Mouse (Mus musculus) testis, adult 2 months (tissue): ENCODE measurements at regions not wholly inside any gene's neighbourhood (a gene's known extent, or its start where the extent isn't known, plus 50 kb on each side); places are given as distances from the start of the nearest gene placed in this dataset.
"Not testable (repeated sequence)": the region's sequence is repeated elsewhere in the genome, so short reads cannot be mapped to it uniquely, and the experiment has no call there.

ENCODE experiments used
- H3K27ac ChIP-seq: fragments of 200-500 bp; 2 replicates; pipeline ENCODE4 v1.5.1; 2012; ENCODE audit warnings: low read depth, low read length; ENCODE audit not compliant: control insufficient read depth, insufficient read depth
- H3K27me3 ChIP-seq: fragments of 200-500 bp; 2 replicates; pipeline ENCODE4 v1.6.1; 2012; ENCODE audit warnings: mild to moderate bottlenecking, low read length, moderate library complexity; ENCODE audit not compliant: control insufficient read depth, insufficient read depth
- H3K36me3 ChIP-seq: fragments of 200-500 bp; 2 replicates; pipeline ENCODE4 v1.6.1; 2012; ENCODE audit warnings: mild to moderate bottlenecking, low read length; ENCODE audit not compliant: control insufficient read depth, insufficient read depth
- H3K4me1 ChIP-seq: fragments of 200-500 bp; 2 replicates; pipeline ENCODE4 v1.6.1; 2012; ENCODE audit warnings: low read length; ENCODE audit not compliant: control insufficient read depth, insufficient read depth
- H3K4me3 ChIP-seq: fragments of 200-500 bp; 2 replicates; pipeline ENCODE4 v1.5.1; 2012; ENCODE audit warnings: low read depth, mild to moderate bottlenecking, low read length, moderate library complexity, mixed read lengths; ENCODE audit not compliant: control insufficient read depth
- CTCF ChIP-seq: fragments of 200-500 bp; IDR thresholded peaks from 2 replicates; pipeline ENCODE4 v1.5.1; 2012; ENCODE audit warnings: low read depth, mild to moderate bottlenecking, inconsistent platforms, low read length, moderate library complexity; ENCODE audit not compliant: control insufficient read depth, insufficient read depth, insufficient replicate concordance
- POLR2A ChIP-seq: fragments of 200-500 bp; IDR thresholded peaks from 2 replicates; pipeline ENCODE4 v1.6.1; 2012; ENCODE audit warnings: low read depth, mild to moderate bottlenecking, inconsistent platforms, low read length, moderate library complexity; ENCODE audit not compliant: control insufficient read depth

DNA sequence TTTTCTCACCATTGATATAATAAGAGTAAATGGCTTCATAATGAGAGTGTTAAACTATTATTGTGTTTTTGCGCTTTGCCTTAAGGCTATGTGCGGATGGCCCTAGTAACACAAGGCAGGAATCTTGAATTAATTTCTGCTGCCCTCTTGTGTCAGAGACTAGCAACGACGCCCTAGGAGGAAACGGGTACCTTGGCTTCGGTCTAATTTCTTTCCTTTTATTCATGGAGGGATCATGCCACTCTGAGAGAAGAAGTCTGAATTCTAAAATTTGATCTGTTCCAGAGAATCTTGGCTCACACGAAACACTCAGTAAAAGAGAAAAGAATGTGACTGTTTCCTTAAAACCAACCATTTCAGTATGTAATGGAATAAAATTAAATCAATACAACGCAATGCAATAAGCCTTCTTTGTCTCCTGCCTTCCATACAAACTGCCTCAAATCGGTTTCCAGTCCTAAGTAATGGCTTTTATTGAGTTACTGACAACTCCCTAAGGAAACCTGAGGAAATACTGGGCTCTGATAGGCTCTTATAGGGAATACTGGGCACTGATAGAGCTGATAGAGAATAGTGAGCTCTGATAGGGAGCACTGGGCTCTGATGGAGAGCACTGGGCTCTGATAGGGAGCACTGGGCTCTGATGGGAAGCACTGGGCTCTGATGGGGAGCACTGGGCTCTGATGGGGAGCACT, 112.0 kb upstream of the Prkcq start:
- no peak for TF ChIP-seq CTCF
- H3K36me3 ChIP-seq: no peaks in the 10 kb centered on the region
- no peak overlapping the region for H3K27ac ChIP-seq

DNA sequence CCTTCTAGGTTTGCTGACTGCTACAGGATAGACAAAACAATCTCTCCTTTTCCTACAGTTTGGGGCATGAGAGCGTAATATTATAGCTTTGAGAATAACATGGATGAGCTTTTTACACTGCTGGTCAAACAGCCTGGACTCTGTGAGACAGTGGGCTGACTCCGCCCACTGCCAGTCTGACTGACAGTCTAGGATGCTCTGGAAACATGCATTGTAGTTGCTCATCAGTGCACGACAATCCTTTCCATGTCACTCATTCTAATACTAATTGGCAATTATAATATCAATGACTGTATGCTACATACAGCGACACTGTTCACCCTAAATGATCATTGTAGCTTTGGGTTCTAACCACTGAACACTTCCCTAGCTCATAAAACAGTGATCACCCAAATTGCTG, 104.5 kb upstream of the Prkcq start:
- TF ChIP-seq CTCF: no peak
- no peak for TF ChIP-seq POLR2A
- Histone ChIP-seq H3K36me3 (no peaks in the 10 kb centered on the region), H3K4me1 (no peaks in the 10 kb centered on the region), H3K4me3 (no peak overlapping the region), H3K27ac (no peak overlapping the region), H3K27me3 (no peaks in the 10 kb centered on the region)

More for the DNA sequence above, 112.0 kb upstream of the Prkcq start:
- Histone ChIP-seq H3K4me3 (no peak overlapping the region), H3K4me1 (no peaks in the 10 kb centered on the region), H3K27me3 (no peaks in the 10 kb centered on the region)

DNA sequence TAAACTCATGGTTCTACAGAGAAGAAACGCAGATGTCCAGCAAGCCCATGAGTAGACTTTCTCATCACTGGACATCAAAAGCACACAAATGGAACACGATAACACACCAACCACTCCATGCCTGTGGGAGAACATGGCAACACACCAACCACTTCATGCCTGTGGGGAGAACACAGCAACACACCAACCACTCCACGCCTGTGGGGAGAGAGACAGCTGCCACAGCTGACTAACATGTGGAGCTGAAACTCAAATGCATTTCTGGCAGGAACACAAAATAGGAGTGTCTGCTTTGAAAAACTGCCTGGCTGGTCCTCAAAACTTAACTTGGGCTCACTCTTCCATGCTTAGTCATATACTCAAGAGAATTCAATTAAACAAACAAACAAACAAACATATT, 88.4 kb upstream of the Prkcq start:
- Histone ChIP-seq H3K4me1 (no peaks in the 10 kb centered on the region), H3K4me3 (no peak overlapping the region), H3K27ac (no peak overlapping the region), H3K36me3 (no peaks in the 10 kb centered on the region), H3K27me3 (no peaks in the 10 kb centered on the region)
- TF ChIP-seq POLR2A (no peak), CTCF (no peak)

DNA sequence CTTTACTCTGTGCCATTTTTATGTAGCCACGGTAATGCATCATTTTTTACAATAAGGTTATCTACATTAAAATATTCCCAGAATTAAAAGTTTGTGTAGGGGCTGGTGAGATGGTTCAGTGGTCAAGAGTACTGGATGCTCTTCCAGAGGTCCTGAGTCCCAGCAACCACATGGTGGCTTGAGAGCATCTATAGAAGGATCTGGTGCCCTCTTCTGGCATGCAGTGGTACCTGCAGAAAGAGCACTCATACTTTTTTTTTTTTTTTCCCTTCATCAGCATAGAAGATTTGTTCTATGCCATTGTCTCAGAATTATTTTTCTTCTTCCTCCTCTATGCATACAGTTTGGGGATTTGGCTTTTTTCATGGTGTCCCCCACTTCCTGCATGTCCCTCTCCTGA, 84.9 kb upstream of the Prkcq start:
- Histone ChIP-seq H3K27ac (no peak overlapping the region), H3K36me3 (no peaks in the 10 kb centered on the region), H3K27me3 (no peaks in the 10 kb centered on the region), H3K4me1 (no peaks in the 10 kb centered on the region), H3K4me3 (no peak overlapping the region)
- TF ChIP-seq CTCF (peak; percentile 23; the same call in 1 of the 2 replicates), POLR2A (no peak)

DNA sequence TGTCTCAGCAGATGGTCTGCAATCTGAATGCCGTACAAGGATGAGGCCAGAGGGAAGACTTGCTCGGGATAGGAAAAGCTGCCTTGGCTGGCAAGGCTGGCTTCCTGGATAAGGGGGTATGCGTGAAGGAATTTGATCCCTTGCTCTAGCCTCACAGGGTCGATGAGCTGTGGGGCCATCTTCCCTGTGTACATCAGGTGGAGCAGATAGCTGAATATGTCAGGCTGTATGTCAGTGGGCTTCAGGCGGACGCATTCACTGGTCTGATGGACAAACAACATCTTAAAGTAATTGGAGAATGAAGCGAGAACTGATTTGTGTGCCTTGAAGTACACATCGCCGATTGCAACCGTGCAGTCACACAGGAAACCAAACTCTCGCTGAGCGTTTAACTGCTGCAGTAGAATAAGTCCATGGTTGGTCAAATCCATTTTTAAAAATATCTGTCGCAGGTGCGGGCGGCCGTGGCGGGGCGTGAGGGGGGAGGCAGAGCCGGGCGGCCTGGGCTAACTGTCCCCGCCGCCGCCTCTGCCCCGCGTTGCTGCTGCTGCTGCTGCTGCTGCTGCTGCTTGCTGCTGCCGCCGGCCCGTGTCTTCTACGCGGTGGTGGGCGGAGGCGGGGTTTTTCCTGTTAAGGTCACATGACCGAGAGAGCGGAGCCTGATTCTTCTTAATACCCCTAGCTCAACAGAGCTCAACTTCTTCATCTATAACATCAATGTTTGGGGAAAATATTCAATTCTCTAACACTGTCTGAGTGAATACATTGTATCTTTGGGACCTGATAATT, 71.9 kb upstream of the Prkcq start:
- not testable (repeated sequence) for H3K27me3 ChIP-seq, H3K27ac ChIP-seq, H3K4me1 ChIP-seq, H3K36me3 ChIP-seq
- H3K4me3 ChIP-seq: peak overlapping the region; percentile 2; the same call in 1 of the 2 replicates

DNA sequence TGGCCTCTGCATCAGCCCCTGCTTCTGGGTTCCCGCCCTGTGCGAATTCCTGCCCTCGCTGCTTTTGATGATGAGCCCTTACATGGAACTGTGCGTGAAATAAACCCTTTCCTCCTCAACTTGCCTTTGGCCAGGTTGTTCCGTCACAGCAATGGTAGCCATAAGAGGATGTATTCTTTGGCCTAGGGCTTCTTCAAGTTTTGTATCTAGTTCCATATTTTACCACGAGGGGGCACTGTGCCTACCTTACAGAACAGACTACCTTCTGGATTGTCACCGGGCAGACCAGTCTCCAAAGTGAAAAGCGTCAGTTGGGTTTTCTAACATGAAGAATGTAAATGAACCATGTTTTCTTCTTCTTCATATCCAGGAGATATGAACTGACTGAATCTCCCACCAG, 58.7 kb upstream of the Prkcq start:
- TF ChIP-seq POLR2A (no peak), CTCF (no peak)
- H3K27me3 ChIP-seq: no peaks in the 10 kb centered on the region
- no peak overlapping the region for H3K4me3 ChIP-seq
- no peak overlapping the region for H3K27ac ChIP-seq
- H3K4me1 ChIP-seq: no peaks in the 10 kb centered on the region; the same call in 1 of the 2 replicates
- H3K36me3 ChIP-seq: no peaks in the 10 kb centered on the region

DNA sequence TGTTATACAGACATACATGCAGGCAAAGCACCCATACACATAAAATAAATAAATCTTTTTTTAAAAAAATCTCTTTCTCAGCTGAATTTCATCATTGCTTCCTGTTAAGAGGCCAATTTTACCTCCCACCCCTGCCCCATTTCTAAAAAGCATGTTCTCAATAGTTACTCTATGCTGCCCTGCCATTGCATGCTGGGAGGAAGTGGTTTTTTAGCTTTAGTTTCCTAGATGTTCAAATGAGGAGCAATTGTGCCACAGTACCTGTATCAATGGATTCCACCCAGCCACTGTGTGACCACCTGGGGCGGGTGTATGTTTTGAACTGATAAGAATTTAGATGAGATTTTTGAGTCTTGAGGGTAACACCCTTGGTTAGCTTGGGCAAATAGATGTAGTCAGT, 53.3 kb upstream of the Prkcq start:
- H3K4me3 ChIP-seq: no peak overlapping the region
- no peak overlapping the region for H3K27ac ChIP-seq
- no peaks in the 10 kb centered on the region for H3K36me3 ChIP-seq
- TF ChIP-seq CTCF: no peak
- no peak for TF ChIP-seq POLR2A
- no peaks in the 10 kb centered on the region for H3K4me1 ChIP-seq
- H3K27me3 ChIP-seq: no peaks in the 10 kb centered on the region

DNA sequence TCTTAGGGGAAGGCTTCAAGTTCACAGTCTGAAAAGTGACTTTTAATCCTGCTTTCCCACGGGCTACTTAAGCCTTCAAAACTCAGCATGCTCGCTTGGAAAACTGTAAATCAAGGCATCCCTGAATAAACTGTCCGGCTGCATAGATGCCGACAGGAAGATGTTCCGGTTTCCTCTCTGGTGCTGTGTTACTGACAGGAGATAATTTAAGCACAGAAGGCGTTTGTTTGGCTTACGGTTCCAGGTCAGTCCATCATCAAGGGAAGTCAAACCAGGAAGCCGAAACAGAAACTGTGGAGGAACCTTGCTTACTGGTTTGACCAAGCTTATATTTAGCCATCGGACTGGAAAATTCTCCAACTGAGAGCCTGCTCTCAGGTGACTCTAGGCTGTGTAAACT, 52.6 kb upstream of the Prkcq start:
- no peak for TF ChIP-seq CTCF
- no peak for TF ChIP-seq POLR2A
- Histone ChIP-seq H3K27ac (no peak overlapping the region), H3K27me3 (no peaks in the 10 kb centered on the region), H3K4me3 (no peak overlapping the region), H3K36me3 (no peaks in the 10 kb centered on the region), H3K4me1 (no peaks in the 10 kb centered on the region)
